Mouse (Mus musculus) common myeloid progenitor, adult 5-6 weeks (primary cell): ENCODE measurements around the gene Rab37. TPM values are rescaled to one million over a fixed set of nuclear protein-coding genes. Genes with fewer than 3 reads are reported as not detected.

Source experiments
- ATAC-seq: replicated peaks from 2 replicates; pipeline ENCODE4 v1.8.0; 2016; ENCODE audit warnings: low read depth, mild to moderate bottlenecking, moderate TSS enrichment, inconsistent platforms; ENCODE audit not compliant: poor library complexity, severe bottlenecking
- total RNA-seq: library from RNA; stranded (forward); fragments of 200-1000, 187-1606 nt; gene quantifications from 2 replicates; pipeline ENCODE4 v1.2.3, GENCODE M21; 2017

The Rab37 gene
- total RNA-seq, 1 experiment from 2014 or later, result 61.5 TPM

- ATAC-seq, result peak; percentile 79
Observed at GRCm38 (mm10) chr11:115187224-115187639, 96.0 kb downstream of the Rab37 start, which contains the start of gene Tmem104. Tmem104 (plus strand) TSS chr11:115187487.

- ATAC-seq, result no peak
Observed at GRCm38 (mm10) chr11:115187693-115188092, 96.5 kb downstream of the Rab37 start, which contains the start of gene Nat9. Nat9 (minus strand) TSS chr11:115187859.

GRCm38 (mm10) chr11:115188539-115189231, 97.5 kb downstream of the Rab37 start:
- ATAC-seq, result peak; percentile 57

GRCm38 (mm10) chr11:115189304-115189703, 98.1 kb downstream of the Rab37 start:
- ATAC-seq, result no peak

- peak; percentile 34 for ATAC-seq
Observed at GRCm38 (mm10) chr11:115192180-115192579, 100.9 kb downstream of the Rab37 start.

GRCm38 (mm10) chr11:115194693-115195092, 103.5 kb downstream of the Rab37 start:
- no peak for ATAC-seq

- ATAC-seq, result peak; percentile 64
Observed at GRCm38 (mm10) chr11:115195933-115196332, 104.7 kb downstream of the Rab37 start.

GRCm38 (mm10) chr11:115197558-115197957, 106.3 kb downstream of the Rab37 start:
- no peak for ATAC-seq

GRCm38 (mm10) chr11:115198932-115199384, 107.7 kb downstream of the Rab37 start:
- ATAC-seq, result no peak

GRCm38 (mm10) chr11:115200520-115200919, 109.3 kb downstream of the Rab37 start:
- no peak for ATAC-seq

- ATAC-seq, result peak; percentile 96
Observed at GRCm38 (mm10) chr11:115202316-115202715, 111.1 kb downstream of the Rab37 start.

- ATAC-seq, result no peak
Observed at GRCm38 (mm10) chr11:115202756-115203155, 111.5 kb downstream of the Rab37 start.

- ATAC-seq, result no peak
Observed at GRCm38 (mm10) chr11:115208126-115208525, 116.9 kb downstream of the Rab37 start.

- ATAC-seq, result peak; percentile 86
Observed at GRCm38 (mm10) chr11:115208776-115209732, 117.8 kb downstream of the Rab37 start.

GRCm38 (mm10) chr11:115209958-115210357, 118.7 kb downstream of the Rab37 start:
- no peak for ATAC-seq

Other genes starting within 250 kb of the Rab37 start
- gene Gprc5c, start 240.3 kb upstream of the Rab37 start, total RNA-seq, result not detected in 2 replicates
- 11.4 and 24.8 TPM in 2 replicates for gene Cd300a, start 201.4 kb upstream of the Rab37 start, total RNA-seq
- 8.5 and 9.5 TPM in 2 replicates for gene Cd300lb, start 157.0 kb upstream of the Rab37 start, total RNA-seq
- 2.7 TPM in 1 of 2 replicates, not detected in the other for gene Cd300c, start 122.3 kb upstream of the Rab37 start, total RNA-seq
- 0.55 TPM in 1 of 2 replicates, not detected in the other for gene Cd300ld, start 101.5 kb upstream of the Rab37 start, total RNA-seq
- gene Cd300c2, start 89.6 kb upstream of the Rab37 start, total RNA-seq, result 1.8 TPM in 1 of 2 replicates, not detected in the other
- not detected in 2 replicates for gene Cd300ld2, start 75.2 kb upstream of the Rab37 start, total RNA-seq
- not detected in 2 replicates for gene Cd300ld4, start 64.4 kb upstream of the Rab37 start, total RNA-seq
- not detected in 2 replicates for gene Cd300ld5, start 53.7 kb upstream of the Rab37 start, total RNA-seq
- not detected in 2 replicates for gene Cd300ld3, start 43.0 kb upstream of the Rab37 start, total RNA-seq
- gene Cd300e, start 29.3 kb upstream of the Rab37 start, total RNA-seq, result not detected in 2 replicates
- not detected in 2 replicates for gene Cd300lf, start 42.6 kb downstream of the Rab37 start, total RNA-seq
- 45.5 and 53.4 TPM in 2 replicates for gene Slc9a3r1, start 71.9 kb downstream of the Rab37 start, total RNA-seq
- 2.2 and 3.7 TPM in 2 replicates for gene Tmem104, start 96.1 kb downstream of the Rab37 start, total RNA-seq
- gene Nat9, start 96.4 kb downstream of the Rab37 start, total RNA-seq, result 17.2 and 19.7 TPM in 2 replicates
- gene Grin2c, start 175.8 kb downstream of the Rab37 start, total RNA-seq, result not detected in 2 replicates
- gene Fdxr, start 185.6 kb downstream of the Rab37 start, total RNA-seq, result 21.5 and 29.1 TPM in 2 replicates
- gene Fads6, start 206.2 kb downstream of the Rab37 start, total RNA-seq, result 0.73 and 1.6 TPM in 2 replicates
- not detected in 2 replicates for gene Otop2, start 215.7 kb downstream of the Rab37 start, total RNA-seq
- not detected in 2 replicates for gene Ush1g, start 230.6 kb downstream of the Rab37 start, total RNA-seq
- gene Otop3, start 243.3 kb downstream of the Rab37 start, total RNA-seq, result not detected in 2 replicates